Mouse (Mus musculus) CD4-positive, CD25-positive, alpha-beta regulatory T cell, adult 2 months (primary cell): ENCODE results near the gene Lamtor1.

Experiments used
- DNase-seq: peaks from one replicate; pipeline ENCODE4 v3.0.0-alpha.2; 2012; ENCODE audit warnings: low read depth, low spot score

Lamtor1 gene

GRCm38 (mm10) chr7:101900331-101901097 is 5.2 kb upstream of the Lamtor1 start:
- no peak for DNase-seq

DNA sequence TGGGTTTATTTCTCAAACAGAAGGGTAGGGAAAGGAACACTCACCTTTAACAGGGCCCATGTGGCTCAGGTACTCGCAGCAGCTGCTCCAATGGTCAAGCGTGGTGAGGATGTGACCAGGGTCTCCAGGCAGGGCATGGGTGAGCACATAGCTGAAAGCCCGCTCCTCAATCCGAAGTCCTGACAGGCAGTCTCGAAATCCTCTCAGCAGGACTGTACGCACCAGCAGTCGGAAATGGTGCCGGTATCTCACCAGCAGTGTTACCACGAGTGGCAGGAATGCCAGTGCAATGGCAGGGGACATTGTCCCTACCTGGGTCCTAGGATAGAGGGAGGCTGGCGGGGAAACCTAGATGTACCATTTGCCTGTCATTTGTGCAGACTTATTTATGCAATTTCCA is 3.7 kb upstream of the Lamtor1 start:
- no peak for DNase-seq

DNA sequence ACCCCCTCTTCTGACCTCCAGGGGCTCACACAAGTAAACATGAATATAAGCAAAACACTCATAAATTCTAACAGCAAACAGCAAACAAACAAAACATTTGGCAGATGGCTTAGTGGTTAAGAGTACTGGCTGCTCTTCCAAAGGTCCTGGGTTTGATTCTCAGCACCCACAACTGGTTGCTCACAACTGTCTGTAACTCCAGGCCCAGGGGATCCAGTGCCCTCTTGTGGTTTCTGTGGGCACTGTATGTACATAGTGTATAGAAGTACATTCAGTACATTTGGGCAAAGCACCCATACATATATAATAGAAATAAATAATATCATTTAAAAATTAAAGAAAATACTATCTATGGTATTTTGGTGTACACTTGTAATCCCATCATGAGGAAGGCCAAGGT is 2.9 kb upstream of the Lamtor1 start:
- peak; percentile 24 for DNase-seq

GRCm38 (mm10) chr7:101906287-101906681 is 580 bp downstream of the Lamtor1 start, which contains the start of gene Tomt:
TSS of gene Tomt (minus strand) at chr7:101906359.
- no peak for DNase-seq

GRCm38 (mm10) chr7:101906696-101907095 is 992 bp downstream of the Lamtor1 start:
- peak; percentile 16 for DNase-seq

DNA sequence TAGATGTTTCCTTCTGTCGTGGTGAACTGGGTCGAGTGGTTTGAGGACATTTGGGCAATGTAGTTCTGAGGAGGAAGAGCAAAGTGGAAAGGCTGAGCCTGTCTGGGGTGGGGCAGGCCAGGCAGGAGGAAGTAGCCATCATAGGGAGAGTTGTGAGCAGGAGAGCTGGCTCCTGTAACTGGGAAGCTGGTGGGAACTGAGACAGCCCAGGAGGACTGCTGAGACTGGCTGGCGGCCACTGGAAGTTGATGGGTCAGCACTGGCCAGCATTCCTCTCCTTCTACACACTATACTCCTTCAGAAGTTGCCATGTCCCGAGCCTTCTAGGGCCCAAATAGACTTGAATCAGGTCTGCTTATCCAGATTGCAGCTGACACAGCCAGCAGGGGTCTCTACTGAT is 2.7 kb downstream of the Lamtor1 start:
- no peak for DNase-seq

DNA sequence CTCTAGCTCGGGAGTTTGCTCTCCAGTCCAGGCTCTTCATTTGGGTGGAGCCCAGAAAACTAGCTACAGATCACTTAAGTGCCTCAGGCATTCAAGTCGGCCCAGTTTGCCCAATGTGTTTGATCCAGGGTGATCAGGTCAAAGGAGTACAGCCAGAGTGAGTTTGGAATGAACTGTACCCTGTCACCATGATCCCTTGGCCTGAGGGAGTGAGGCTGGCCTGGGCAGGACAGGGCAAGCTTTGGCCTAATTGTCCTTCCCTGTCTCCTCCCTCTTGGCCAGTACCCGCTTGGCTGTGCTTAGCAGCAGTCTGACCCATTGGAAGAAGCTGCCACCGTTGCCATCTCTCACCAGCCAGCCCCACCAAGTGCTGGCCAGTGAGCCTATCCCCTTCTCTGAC is 4.4 kb downstream of the Lamtor1 start:
- DNase-seq = no peak

DNA sequence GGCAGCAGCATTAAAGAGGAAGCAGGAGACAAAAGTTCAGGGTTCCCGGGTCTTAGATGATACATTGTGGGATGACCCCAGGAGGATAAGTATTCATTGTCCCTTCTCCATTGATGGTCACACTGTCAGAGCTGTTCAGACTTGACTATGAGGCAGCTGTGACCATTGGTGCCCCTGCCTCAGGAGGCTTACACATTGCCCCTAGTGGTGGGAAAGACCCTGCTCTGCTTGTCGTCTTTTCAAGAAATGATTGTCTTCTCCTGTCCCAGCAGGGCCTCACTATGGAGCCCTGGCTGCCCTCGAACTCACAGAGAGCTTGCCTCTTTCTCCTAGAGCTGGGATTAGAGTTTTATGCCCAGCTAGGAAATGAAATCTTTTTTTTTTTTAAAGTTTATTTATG is 6.3 kb downstream of the Lamtor1 start:
- DNase-seq = peak; percentile 24

- DNase-seq = peak; percentile 76
Measured at GRCm38 (mm10) chr7:101918071-101918470, 12.4 kb downstream of the Lamtor1 start.

DNA sequence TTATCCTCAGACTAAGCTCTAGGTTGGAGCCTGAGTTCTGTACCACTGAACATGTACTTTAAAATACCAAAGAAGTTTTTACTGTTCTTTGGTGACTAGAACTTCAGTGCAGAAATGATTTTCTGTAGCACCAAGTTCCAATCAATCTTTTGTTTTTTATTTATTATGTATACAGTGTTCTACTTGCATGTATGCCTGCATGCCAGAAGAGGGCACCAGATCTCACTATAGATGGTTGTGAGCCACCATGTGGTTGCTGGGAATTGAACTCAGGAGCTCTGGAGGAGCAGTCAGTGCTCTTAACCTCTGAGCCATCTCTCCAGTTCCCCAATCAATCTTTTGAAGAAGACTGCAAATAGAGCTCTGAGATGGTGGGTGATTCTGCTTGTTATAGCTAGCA is 20.2 kb downstream of the Lamtor1 start:
- DNase-seq = peak; percentile 16

DNA sequence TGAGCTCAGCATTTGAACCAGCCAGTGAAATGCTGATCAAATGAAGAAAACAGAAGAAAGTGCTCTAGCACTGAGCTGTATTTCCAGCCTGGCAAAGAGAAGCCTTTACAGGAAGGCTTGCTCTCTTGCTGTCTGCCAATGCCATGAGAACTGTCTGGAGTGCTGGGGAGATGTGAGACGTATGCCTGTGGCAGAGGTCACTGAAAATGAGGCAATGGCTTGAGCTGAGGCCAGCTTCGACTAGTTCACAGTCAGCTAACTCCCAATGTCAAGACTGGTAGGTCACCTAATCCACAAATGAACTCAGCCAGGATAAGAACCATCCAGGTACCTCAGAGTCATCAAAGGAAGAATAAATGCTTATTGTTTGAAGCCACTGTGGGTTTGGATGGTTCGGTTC is 22.4 kb downstream of the Lamtor1 start:
- no peak for DNase-seq

DNA sequence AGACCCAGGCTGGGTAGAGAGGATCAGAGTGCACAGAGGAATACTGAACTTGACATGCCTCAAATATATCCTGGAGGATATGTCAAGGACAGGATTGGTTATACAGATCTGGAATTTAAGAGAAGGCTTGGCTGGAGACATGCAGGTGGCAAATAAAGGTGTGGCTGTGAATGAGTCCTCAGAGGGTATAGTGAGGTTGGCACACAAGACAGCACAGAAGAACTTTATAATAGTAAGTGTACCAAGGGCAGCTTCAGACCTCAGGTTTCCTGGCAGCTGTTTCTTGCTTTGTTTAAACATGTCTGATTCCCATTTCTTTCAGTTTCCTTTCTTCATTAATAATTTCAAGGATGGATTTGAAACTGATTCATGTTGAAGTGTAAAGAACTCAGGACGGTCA is 26.8 kb downstream of the Lamtor1 start:
- no peak for DNase-seq

GRCm38 (mm10) chr7:101933300-101933699 is 27.6 kb downstream of the Lamtor1 start:
- DNase-seq = no peak

- peak; percentile 96 for DNase-seq
Measured at GRCm38 (mm10) chr7:101933751-101934240, 28.1 kb downstream of the Lamtor1 start, which contains the start of the genes Lrrc51 and Numa1. TSS of gene Lrrc51 (minus strand) at chr7:101933895. TSS of gene Numa1 (plus strand) at chr7:101934111.

DNA sequence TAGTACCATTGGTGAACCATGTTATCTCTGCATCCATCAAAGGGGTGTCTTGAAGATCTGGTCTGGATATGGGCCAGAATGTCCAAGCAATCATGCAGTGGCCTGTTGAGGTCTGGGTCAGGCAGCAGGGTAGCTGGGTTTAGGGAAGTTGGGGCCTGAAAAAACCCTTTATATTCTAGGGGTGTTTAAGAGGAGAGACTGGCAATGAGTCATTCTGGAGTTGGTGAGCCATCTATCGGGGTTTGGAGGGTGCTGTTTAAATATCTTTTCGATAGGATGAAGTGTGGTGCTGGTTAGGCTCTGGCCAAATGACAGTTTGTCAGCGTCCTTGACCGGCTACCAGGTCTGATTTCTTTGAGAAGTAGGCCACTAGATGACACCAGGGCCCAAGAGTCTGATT is 30.3 kb downstream of the Lamtor1 start:
- DNase-seq = no peak

- DNase-seq = no peak
Measured at GRCm38 (mm10) chr7:101936996-101937395, 31.3 kb downstream of the Lamtor1 start.

DNA sequence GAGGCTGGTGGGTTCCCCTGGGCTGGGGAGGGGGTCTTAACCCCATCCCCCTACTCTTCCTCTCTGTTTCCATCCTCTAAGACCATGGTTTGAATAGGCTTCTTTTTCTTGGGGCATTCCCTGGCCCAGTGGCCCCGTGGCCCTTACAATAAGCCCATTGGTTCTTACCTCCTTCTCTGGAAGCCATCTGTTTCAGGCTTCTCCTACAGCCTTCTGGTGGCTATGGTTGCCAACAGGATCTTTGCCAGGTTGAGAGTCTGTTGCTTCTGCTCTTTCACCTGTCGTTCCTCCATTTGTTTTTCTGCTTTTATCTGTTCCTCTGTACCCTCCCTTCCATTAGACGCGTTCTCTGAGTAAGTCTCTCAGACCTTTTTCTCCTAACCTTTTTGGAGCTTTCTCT is 31.9 kb downstream of the Lamtor1 start:
- DNase-seq = no peak

- no peak for DNase-seq
Measured at GRCm38 (mm10) chr7:101938348-101938747, 32.6 kb downstream of the Lamtor1 start.

- no peak for DNase-seq
Measured at GRCm38 (mm10) chr7:101939758-101940157, 34.1 kb downstream of the Lamtor1 start.

DNA sequence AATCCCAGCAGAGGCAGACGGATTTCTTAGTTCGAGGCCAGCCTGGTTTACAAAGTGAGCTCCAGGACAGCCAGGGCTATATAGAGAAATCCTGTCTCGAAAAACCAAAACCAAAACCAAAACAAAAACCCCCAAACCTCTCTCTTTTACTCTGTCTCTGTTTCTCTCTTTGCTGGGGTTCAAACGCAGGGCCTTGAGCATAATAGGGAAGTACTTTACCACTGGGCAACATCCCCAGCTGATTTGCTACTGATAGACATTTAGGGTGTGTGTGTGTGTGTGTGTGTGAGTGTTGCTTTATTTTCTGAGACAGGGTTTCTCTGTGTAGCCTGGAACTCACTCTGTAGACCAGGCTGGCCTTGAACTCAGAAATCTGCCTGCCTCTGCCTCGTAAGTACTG is 43.3 kb downstream of the Lamtor1 start:
- DNase-seq = peak; percentile 15

DNA sequence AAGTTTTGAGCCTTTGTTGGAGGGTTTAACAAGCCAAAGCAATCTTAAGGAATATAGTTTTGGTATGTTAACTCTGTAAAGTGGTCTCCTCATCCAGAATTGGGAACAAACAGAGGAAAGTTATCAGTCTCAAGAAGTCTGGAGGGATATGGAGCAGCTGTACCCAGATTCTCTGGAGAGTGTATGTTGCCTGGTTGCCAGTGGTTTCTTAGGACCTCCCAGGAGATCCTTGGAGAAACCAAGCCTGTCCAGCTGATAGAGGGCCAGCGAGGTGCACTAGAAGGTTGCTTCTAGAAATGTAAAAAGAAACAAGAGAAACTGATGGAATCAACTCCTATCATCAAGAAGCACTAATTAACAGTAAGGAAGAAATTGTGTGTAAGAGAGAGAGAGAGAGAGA is 45.9 kb downstream of the Lamtor1 start:
- DNase-seq = no peak

GRCm38 (mm10) chr7:101952098-101952497 is 46.4 kb downstream of the Lamtor1 start:
- no peak for DNase-seq

DNA sequence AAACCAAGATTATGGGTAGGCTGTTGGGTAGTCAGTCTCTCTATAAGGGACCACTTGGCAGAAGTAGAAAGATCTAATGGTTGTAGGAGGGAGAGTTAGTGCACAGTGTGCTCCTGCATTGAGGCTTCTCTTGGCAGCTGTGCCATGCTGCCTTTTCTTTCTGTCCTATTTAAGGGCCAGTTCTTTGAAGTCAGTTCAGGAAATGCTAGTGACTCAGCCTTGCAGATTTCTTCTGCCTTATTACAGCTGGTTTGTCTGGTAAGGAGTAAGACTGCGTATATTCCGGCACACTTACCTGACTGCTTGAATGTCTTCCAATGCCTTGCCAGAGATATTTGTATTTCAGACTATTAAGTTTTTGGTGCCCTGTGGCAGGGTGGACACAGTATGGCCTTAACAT is 48.5 kb downstream of the Lamtor1 start:
- no peak for DNase-seq
